Mouse (Mus musculus) E14TG2a.4 (cell line): Measurements from ENCODE around the gene D130043K22Rik.

ENCODE experiments used
- H3K27me3 ChIP-seq: 2 replicates; pipeline ENCODE4 v1.6.1; 2014; ENCODE audit warnings: low read length, control low read depth; ENCODE audit not compliant: insufficient read depth
- H3K36me3 ChIP-seq: 2 replicates; pipeline ENCODE4 v1.6.1; 2014; ENCODE audit warnings: low read length, control low read depth; ENCODE audit not compliant: insufficient read depth
- H3K4me1 ChIP-seq: replicated peaks from 2 replicates; pipeline ENCODE4 v1.6.1; 2014; ENCODE audit warnings: low read depth, low read length, control low read depth
- H3K4me3 ChIP-seq: replicated peaks from 2 replicates; pipeline ENCODE4 v1.5.1; 2014; ENCODE audit warnings: mild to moderate bottlenecking, low read length
- H3K9me3 ChIP-seq: 2 replicates; pipeline ENCODE4 v1.6.1; 2014; ENCODE audit warnings: low read length, control low read depth
- CTCF ChIP-seq: conservative IDR thresholded peaks from 2 replicates; pipeline ENCODE4 v1.5.1; 2014; ENCODE audit warnings: low read length
- NANOG ChIP-seq: IDR thresholded peaks from 2 replicates; pipeline ENCODE4 v1.6.1; 2014; ENCODE audit warnings: borderline replicate concordance, low read length, mixed read lengths
- POU5F1 ChIP-seq: IDR thresholded peaks from 2 replicates; pipeline ENCODE4 v1.6.1; 2014; ENCODE audit warnings: low read length, borderline replicate concordance

The D130043K22Rik gene

DNA sequence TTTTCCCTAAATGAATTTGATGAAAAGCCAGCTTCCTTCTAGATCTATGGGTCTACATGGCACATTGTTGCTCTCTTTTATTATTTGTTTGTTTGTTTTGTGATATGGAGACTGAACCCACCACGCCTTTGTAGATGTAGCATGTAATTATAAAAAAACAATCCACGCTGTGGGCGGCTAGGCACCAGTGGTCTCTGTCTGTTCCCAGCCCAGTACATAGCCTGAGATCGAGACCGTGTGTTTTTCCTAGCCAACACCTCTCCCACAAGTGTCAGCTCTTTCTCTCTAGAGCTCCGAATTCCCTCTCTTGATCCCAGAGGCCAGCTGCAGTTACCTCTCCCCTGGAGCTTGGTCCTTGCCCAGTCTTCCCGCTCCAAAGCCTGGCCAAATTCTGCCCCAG, 23.3 kb downstream of the D130043K22Rik start:
- H3K4me3 ChIP-seq = no peak overlapping the region
- peaks cover 34% of the 10 kb centered on the region for H3K4me1 ChIP-seq
- no peaks in the 10 kb centered on the region for H3K9me3 ChIP-seq
- H3K36me3 ChIP-seq = no peaks in the 10 kb centered on the region
- no peak for TF ChIP-seq CTCF
- TF ChIP-seq POU5F1 = no peak
- no peak for TF ChIP-seq NANOG
- H3K27me3 ChIP-seq = no peaks in the 10 kb centered on the region

DNA sequence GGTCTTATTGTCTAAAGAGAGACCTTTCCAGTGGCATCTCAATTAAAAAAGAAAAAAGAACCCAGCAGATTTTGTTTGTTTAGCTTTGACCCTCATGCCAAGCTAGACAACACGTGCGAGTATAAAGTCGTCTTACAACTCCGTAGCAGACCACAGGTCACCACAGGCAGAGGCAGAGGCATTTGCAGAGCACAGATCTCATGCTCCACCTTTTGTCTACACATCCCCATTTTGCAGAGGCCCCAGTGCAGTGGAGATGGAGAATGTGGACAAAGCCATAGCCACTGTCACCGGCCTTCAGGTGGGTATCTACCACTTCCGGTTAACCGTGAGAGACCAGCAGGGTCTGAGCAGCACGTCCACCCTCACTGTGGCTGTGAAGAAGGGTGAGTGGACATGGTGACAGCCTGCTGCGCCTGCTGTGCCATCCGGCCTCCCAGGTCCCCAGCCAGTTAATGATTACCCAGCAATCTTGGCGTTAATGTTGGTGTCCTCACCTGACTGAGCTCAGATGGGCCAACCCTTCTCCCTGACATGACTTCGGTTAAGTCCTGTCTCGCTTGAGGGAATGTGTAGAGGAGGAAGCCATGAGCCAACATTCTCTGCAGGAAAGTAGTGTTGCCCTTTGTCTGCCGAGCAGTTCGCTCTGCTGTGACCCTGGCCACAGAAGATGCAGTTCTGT, 34.6 kb downstream of the D130043K22Rik start:
- H3K36me3 ChIP-seq = no peaks in the 10 kb centered on the region

DNA sequence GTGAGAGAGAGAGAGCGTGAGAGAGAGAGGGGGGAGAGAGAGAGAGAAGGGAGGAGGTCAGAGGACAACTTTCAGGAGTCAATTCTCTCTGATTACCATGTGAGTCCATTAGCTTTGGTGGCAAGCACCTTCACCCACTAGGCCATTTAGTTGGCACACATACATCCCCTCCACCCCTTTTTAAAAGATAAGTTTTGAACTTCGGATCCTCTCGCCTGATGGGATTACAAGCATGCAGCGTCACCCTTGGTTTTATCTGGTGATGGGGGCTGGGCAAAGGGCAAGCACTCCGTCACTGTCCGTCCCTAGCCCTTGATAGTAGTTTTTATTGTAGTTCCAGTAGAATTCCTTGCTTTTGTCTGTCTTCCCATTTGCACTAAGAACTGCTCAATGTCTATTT, 35.3 kb downstream of the D130043K22Rik start:
- Histone ChIP-seq H3K27me3 (no peaks in the 10 kb centered on the region), H3K4me3 (no peak overlapping the region), H3K36me3 (no peaks in the 10 kb centered on the region), H3K4me1 (no peaks in the 10 kb centered on the region; the same call in 1 of the 2 replicates), H3K9me3 (peaks cover 9% of the 10 kb centered on the region)
- no peak for TF ChIP-seq POU5F1
- no peak for TF ChIP-seq NANOG
- no peak for TF ChIP-seq CTCF

More for the DNA sequence above, 34.6 kb downstream of the D130043K22Rik start:
- Histone ChIP-seq H3K27me3 (no peaks in the 10 kb centered on the region), H3K4me1 (no peaks in the 10 kb centered on the region; the same call in 1 of the 2 replicates), H3K9me3 (peaks cover 5% of the 10 kb centered on the region), H3K4me3 (no peak overlapping the region)
- no peak for TF ChIP-seq NANOG
- no peak for TF ChIP-seq POU5F1
- TF ChIP-seq CTCF = no peak

DNA sequence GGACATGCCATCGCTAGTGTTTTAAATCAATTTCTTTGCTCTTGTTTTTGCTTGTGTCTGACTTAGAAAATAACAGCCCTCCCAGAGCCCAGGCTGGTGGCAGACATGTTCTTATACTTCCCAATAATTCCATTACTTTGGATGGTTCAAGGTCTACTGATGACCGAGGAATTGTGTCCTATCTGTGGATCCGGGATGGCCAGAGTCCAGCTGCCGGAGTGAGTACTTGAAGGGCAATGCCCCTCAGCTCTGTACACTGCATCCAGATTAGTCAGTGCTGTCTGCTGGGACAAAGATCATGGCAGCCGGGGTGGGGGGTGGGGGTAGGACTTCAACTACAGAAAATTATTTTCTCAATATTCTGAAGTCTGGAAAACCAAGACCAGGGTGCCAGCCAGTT, 35.8 kb downstream of the D130043K22Rik start:
- Histone ChIP-seq H3K4me3 (no peak overlapping the region), H3K27me3 (no peaks in the 10 kb centered on the region), H3K4me1 (no peaks in the 10 kb centered on the region; the same call in 1 of the 2 replicates), H3K36me3 (no peaks in the 10 kb centered on the region), H3K9me3 (peaks cover 9% of the 10 kb centered on the region)
- TF ChIP-seq CTCF (no peak), POU5F1 (no peak), NANOG (no peak)

DNA sequence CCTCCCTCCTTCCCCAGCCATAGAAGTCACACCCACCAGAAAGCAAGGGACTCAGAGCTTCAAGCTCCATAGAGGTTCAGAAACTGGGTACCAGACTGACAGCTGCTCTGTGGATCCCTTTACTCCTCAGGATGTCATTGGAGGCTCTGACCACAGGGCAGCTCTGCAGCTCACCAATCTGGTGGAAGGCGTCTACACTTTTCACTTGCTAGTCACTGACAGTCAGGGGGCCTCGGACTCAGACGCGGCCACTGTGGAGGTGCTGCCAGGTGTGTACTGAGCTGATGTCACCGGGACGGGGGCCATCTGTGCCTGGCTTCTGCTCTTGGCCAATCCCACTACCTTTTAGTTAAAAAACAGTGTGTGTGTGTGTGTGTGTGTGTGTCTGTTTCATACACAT, 37.5 kb downstream of the D130043K22Rik start:
- no peaks in the 10 kb centered on the region for H3K36me3 ChIP-seq
- peaks cover 9% of the 10 kb centered on the region for H3K9me3 ChIP-seq
- TF ChIP-seq NANOG (no peak), CTCF (no peak), POU5F1 (no peak)
- no peaks in the 10 kb centered on the region for H3K27me3 ChIP-seq
- no peak overlapping the region for H3K4me3 ChIP-seq
- no peaks in the 10 kb centered on the region; the same call in 1 of the 2 replicates for H3K4me1 ChIP-seq

DNA sequence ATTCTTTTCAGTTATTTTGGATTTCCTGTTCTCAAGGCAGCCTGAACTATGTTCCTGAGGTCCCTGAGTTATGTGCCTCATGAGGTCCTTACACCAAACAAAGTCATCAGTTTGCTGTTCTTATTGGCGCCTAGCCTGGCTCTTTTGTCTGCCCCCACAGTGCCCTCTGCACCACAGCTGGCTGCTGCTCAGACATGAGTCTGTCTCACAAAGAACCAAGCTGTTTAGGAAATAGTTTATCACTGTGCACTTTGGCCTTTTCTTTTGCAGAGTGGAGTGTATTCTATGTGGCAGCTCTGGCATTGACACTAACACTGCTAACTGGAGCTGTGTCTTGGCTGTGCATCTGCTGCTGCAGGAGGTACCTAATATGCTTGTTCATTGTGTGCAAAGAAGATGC, 44.6 kb downstream of the D130043K22Rik start:
- Histone ChIP-seq H3K9me3 (peaks cover 7% of the 10 kb centered on the region; the same call in 1 of the 2 replicates), H3K4me3 (no peak overlapping the region), H3K27me3 (no peaks in the 10 kb centered on the region), H3K36me3 (no peaks in the 10 kb centered on the region), H3K4me1 (no peaks in the 10 kb centered on the region)
- no peak for TF ChIP-seq CTCF
- no peak for TF ChIP-seq NANOG
- TF ChIP-seq POU5F1 = no peak

DNA sequence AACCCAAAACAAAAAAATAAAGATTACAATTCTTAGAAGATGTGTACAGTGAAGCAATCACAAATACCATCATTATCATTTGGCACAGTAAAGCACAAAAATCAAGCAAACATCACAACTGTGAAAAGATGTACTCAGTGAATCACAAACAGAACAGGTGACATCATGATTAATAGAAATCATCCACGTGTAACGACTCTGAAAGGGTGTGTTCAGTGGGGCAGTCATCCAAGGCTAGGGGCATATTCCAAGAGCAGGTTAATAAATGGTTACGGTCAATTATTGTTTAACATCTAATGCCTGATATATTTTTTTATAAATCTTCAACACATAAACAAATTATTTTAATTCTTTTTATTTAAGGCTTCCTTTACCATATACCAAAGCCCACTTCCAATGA, 47.6 kb downstream of the D130043K22Rik start:
- H3K4me1 ChIP-seq = no peaks in the 10 kb centered on the region
- no peaks in the 10 kb centered on the region for H3K36me3 ChIP-seq
- H3K27me3 ChIP-seq = no peaks in the 10 kb centered on the region
- no peak overlapping the region for H3K4me3 ChIP-seq
- peaks cover 3% of the 10 kb centered on the region; the same call in 1 of the 2 replicates for H3K9me3 ChIP-seq
- no peak for TF ChIP-seq CTCF
- TF ChIP-seq NANOG = no peak
- no peak for TF ChIP-seq POU5F1

DNA sequence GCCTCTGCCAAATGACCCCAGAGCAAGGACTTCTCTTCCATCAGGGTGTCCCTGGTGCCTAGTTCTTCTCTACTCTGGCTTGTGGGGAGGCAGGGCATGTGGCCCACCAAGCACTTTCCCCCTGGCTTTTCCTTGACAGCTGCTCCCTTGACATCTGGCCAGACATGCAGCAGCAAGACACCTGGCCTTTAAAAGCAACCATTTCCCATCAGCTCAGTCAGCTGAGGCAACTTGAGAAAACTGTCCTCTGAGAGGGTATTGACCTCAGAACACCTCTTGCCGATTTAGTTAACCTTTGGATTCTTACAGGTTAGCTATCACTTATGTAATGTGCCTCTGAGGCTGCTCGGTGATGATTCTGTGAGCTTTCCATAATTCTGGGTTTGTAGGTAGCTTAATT, 48.9 kb downstream of the D130043K22Rik start:
- H3K4me3 ChIP-seq = no peak overlapping the region
- no peaks in the 10 kb centered on the region for H3K27me3 ChIP-seq
- H3K9me3 ChIP-seq = peaks cover 3% of the 10 kb centered on the region; the same call in 1 of the 2 replicates
- no peaks in the 10 kb centered on the region for H3K4me1 ChIP-seq
- H3K36me3 ChIP-seq = no peaks in the 10 kb centered on the region
- TF ChIP-seq CTCF (no peak), NANOG (no peak), POU5F1 (no peak)

DNA sequence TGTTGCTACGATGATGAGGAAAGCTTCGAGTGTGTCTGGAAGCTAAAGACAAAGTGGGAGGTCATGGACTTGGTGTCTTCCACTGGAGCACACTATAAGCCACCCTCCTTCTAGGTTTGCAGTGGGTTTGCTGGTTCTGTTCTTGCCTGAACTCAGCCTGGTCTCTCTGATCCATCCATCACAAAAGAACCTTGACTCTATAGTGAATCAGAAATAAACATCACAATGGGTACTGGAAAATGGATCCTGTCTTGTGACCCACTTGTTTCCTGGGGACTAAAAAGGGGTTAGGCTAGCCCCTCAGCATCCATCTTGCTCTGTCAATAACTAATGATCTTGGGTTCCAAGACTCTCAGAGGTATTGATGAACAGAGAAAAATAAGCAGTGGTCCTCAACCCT, 57.0 kb downstream of the D130043K22Rik start:
- H3K4me3 ChIP-seq = no peak overlapping the region
- peaks cover 37% of the 10 kb centered on the region for H3K4me1 ChIP-seq
- TF ChIP-seq POU5F1 (no peak), NANOG (peak; percentile 18; the same call in 1 of the 2 replicates)
- H3K27me3 ChIP-seq = 0 out of 2 replicates have a peak, but pooled peaks cover 3% of the 10 kb centered on the region
- H3K36me3 ChIP-seq = no peaks in the 10 kb centered on the region
- 0 out of 2 replicates have a peak, but pooled peaks cover 5% of the 10 kb centered on the region for H3K9me3 ChIP-seq
